Mouse (Mus musculus): ENCODE results near the gene Erich3.

The Erich3 gene

DNA sequence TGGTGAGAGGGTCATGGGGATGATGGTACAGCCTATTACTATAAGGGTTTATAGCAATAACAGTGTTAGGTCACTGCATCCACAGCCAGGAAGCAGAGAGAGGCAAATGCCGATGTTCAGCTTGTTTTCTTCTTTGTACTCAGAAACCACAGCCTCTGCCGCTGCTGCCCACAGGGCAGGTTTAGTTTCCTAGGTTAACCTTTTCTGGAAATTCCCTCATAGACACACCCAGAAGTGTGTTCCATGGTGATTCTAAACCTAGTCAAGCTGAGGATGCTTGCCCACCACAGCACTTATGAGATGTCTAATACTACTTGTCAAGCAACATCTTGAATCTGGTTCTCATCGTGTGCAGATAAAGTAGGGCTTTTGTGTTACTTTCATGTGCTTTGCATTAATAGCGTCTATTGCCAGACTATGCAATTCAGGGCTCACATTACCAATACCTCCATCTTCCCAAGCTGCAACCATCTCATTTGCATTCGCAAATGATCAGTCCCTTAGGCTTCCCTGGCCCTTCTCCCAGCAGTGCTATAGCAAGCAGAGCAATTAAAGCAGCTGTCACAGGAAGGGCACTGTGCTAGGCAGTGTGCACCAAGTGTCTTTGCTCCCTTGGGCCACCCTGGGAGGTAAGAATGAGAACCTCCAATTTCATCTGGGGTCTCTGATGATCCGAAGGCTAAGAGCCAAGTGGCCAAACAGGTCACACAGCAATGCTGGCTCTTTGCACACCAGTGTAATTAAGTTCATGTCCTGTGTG lies 115.4 kb downstream of the Erich3 start:
- no peak for DNase-seq

- DNase-seq, result no peak
Measured at GRCm38 (mm10) chr3:154786354-154786753, 122.7 kb downstream of the Erich3 start.

DNA sequence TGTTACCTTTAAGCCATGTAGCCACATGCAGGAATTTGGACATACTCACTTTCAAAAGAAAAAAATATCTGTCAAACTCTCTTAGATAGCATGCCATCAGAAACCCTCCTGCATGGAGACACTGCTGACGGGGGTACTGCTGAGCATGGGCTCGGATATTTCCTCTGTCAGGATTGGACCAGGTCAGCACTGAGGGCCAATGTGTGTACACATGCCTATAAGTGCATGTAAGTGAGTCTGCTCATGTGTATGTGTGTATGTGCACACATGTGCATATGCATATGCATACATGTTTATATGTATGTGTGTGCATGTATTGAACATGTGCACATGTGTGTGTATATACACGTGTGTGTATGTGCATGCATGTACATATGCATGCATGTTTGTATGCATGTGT lies 124.0 kb downstream of the Erich3 start:
- DNase-seq, result no peak

DNA sequence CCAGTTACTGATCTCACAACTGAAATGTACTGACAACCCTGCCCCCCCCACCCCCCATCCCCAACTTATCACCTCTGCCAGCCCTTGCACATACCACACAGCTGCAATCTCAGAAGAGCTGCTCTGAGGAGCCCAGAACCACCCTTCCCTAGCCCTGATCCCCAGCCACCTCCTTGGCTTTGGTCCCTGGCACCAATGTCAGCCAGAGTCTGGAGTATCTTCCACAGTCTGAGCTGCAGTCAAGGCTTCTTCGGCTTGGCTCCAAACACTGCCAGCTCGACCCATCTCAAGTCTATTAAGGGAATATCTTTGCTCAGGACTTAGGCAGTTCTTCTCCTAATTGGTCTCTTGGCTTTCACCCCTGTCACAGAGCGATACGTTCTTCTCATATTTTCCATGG lies 129.9 kb downstream of the Erich3 start:
- no peak for DNase-seq

- no peak for DNase-seq
Measured at GRCm38 (mm10) chr3:154798806-154799205, 135.1 kb downstream of the Erich3 start.

GRCm38 (mm10) chr3:154800454-154800853 lies 136.8 kb downstream of the Erich3 start:
- no peak for DNase-seq

DNA sequence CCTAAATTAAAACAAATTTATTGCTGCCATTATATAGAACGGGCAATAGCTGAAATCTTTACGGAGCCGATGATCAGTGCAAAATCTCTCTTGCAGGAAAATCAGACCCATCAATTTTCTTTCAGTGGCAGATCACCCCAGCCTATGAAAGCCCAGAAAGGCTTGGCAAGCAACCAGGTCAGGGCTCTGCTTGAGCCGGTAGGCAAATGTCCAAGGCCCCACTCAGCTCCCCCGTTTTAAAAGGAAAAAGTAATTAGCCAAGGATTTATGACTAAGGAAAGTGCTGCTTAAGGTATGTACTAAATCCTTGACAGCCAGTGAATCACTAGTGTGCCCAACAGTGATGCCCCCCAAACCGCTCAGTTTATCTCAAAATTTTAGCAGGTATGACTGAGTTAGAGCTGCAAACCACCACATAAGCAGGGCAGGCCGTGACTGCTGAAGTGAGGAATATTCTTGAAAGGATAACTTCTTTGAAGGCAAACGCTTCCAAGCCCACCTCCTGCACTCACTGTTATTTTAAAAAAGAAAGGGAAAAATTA lies 137.3 kb downstream of the Erich3 start:
- no peak for DNase-seq

DNA sequence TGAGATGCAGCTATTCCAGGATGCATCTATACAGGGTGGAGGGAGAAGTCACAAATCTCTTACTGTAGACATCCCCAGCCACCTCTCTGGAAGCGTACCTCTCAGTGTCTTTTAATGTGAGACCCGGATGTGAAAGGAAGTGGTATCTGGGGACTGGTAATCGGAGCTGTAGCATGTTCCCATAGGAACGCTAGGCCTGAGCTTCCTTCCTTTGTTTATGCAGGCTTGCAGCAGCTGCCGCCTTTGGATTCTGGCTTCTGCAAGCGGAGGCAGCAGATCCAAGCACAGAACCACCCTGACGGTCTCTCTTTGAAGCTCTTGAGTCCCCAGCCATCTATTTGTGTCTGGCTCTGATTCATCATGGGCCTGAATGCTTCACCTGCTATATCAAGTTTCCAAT lies 143.0 kb downstream of the Erich3 start:
- DNase-seq, result no peak

DNA sequence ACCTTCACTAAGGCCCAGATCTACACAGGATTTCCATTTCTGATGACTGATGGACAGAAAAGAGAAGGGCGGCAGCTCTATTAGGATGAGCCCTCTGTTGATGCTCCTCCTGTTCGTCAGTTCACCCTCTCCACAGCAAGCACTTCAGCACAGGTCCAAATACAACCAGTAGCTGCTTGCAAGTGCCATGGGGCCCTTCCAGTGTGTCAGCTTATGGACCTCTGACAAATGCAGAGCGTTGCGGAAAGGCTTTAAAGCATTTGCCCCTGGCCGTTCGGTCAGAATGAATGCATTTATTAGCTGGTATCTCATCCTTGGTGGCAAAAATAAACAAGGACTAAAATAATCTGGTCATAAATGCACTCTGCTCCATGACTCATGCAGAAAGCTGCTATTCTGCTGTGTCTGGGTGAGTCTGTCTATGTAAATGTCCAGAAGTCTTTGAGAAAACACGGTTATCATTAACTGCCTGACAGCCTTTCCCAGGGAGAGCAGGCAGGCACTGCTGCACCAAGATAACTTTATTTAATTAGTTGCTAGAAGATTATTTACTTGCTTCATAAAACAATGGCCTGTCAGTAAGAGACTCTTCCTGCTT lies 146.7 kb downstream of the Erich3 start:
- DNase-seq, result no peak

DNA sequence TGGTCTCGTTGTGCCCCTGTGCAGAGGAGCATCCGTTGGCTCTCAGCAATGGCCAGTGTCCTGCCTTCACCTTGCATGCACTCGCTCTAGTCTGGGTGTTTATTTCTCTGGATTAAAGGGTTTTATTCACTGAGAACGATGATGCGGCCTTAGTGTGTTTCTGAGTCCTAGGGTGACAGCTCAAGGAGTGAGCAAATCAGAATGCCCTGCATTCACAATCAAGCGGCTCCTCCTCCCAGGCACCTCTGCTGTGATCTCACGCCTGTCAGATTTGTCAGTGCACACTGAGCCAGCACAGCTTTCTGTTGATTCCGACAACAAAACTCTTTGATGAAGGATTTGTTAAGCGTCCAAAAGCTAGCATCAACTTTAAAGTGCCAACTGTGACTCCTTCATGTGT lies 147.6 kb downstream of the Erich3 start:
- no peak for DNase-seq

- DNase-seq, result no peak
Measured at GRCm38 (mm10) chr3:154811833-154812232, 148.2 kb downstream of the Erich3 start.

DNA sequence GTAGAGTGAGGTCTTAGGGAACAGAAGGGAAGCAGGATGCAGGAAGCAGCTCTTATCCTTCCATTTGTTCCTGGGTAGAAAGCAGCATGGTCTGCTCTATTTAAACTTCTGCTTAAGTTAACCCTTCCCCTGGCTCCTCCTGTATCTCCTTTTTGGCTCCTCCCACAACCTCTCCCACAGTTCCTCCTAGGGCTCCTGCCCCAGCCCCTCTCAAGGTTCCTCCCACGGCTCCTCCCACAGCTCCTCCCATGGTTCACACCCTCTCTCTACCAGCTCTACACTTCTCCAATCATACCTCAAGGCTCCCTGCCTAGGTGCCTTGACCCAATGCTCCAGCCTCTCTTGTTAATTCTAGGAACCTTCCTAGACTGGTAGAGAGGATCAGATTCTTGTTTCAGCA lies 149.2 kb downstream of the Erich3 start:
- no peak for DNase-seq

DNA sequence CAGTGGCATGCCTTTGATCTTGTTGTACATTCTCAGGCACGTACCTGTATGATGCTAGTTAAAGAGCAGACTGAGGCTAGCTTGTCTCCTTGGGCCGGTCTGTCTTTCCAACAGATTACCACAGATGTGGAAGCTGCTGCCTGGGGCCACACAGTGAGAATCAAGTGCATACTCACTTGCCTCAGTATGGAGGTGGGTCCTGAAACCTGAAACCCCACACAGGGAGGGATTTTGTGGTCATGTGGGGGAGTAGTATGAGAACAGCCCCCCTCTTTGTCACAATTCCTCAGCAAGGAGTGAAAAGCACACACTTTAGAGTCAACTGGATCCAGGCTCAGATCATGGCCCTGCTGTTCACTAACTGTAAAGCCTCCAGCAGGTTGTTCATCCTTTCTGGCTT lies 151.9 kb downstream of the Erich3 start:
- no peak for DNase-seq

GRCm38 (mm10) chr3:154816231-154816630 lies 152.6 kb downstream of the Erich3 start:
- no peak for DNase-seq

DNA sequence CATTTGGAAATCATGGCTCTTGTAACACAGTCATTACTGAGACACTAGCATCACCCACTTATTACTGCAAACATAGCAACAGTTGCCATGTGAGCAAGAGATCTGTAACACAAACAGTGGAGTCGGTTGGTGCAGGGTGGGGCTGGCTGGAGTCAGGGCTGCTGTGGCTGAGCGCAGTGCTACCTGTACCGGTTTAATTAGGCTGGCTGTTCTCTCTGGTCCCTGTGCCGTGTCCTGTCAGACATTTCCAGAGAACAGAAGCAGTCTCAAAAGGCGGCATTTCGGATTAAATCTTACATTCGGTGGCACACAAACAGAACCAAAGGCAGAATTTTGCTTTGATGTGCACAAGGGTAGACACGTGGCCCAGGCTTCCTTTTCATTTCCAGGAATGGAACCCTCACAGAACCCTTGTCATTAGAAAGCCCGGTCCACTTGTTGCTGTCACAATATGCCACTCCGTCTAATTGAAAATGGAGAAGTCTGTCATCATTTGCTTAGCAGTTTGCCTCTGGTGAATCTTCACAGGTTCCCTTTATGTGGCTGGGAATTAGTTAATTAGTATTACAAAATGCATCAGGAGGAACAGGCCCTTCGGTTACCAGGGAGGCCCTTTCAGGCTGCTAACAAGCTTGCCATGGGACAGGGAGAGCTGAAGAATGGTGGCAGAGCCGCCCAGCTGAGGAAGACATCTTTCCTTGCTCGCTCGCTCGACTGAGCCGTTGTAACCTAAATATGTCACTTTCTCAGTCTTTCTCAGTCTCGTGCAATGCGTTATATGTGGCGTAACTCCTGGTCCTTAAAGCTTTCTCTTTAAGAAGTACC lies 153.4 kb downstream of the Erich3 start:
- DNase-seq, result no peak
